Mouse (Mus musculus): ENCODE data around the gene Foxi2.
A peak's percentile ranks its signal among the peaks of the same experiment; 100 is the strongest.

The Foxi2 gene

GRCm38 (mm10) chr7:135410237-135410965, at the start of gene Foxi2:
TSS of gene Foxi2 (plus strand) at chr7:135410308.
- DNase-seq, result peak; percentile 26

- DNase-seq, result no peak
Observed at GRCm38 (mm10) chr7:135364606-135365005, 45.5 kb upstream of the Foxi2 start.

- peak; percentile 29 for DNase-seq
Observed at GRCm38 (mm10) chr7:135376048-135376447, 34.1 kb upstream of the Foxi2 start.

- no peak for DNase-seq
Observed at GRCm38 (mm10) chr7:135376932-135377331, 33.2 kb upstream of the Foxi2 start.

- no peak for DNase-seq
Observed at GRCm38 (mm10) chr7:135378331-135378730, 31.8 kb upstream of the Foxi2 start.

- DNase-seq, result no peak
Observed at GRCm38 (mm10) chr7:135389039-135389438, 21.1 kb upstream of the Foxi2 start.

- DNase-seq, result no peak
Observed at GRCm38 (mm10) chr7:135392949-135393542, 17.1 kb upstream of the Foxi2 start.

- DNase-seq, result no peak
Observed at GRCm38 (mm10) chr7:135394436-135394835, 15.7 kb upstream of the Foxi2 start.

GRCm38 (mm10) chr7:135395242-135395641, 14.9 kb upstream of the Foxi2 start:
- DNase-seq, result no peak

GRCm38 (mm10) chr7:135397096-135397495, 13.0 kb upstream of the Foxi2 start:
- DNase-seq, result no peak

- no peak for DNase-seq
Observed at GRCm38 (mm10) chr7:135397874-135398273, 12.2 kb upstream of the Foxi2 start.

- peak; percentile 86 for DNase-seq
Observed at GRCm38 (mm10) chr7:135403416-135403815, 6.7 kb upstream of the Foxi2 start.

GRCm38 (mm10) chr7:135406761-135407160, 3.3 kb upstream of the Foxi2 start:
- no peak for DNase-seq

GRCm38 (mm10) chr7:135408501-135408900, 1.6 kb upstream of the Foxi2 start:
- DNase-seq, result no peak

- no peak for DNase-seq
Observed at GRCm38 (mm10) chr7:135412357-135412756, 2.2 kb downstream of the Foxi2 start.

- no peak for DNase-seq
Observed at GRCm38 (mm10) chr7:135428840-135429239, 18.7 kb downstream of the Foxi2 start.

GRCm38 (mm10) chr7:135430903-135431302, 20.8 kb downstream of the Foxi2 start:
- DNase-seq, result no peak

- no peak for DNase-seq
Observed at GRCm38 (mm10) chr7:135443903-135444302, 33.8 kb downstream of the Foxi2 start.

- DNase-seq, result no peak
Observed at GRCm38 (mm10) chr7:135451340-135451739, 41.2 kb downstream of the Foxi2 start.

GRCm38 (mm10) chr7:135452366-135452765, 42.3 kb downstream of the Foxi2 start:
- no peak for DNase-seq

GRCm38 (mm10) chr7:135453690-135454089, 43.6 kb downstream of the Foxi2 start:
- no peak for DNase-seq

Measured in right cerebral cortex, postnatal 14 days (tissue).